Mouse (Mus musculus): ENCODE data around the gene Icam4. TPM values are rescaled to one million over a fixed set of nuclear protein-coding genes. Genes with fewer than 3 reads are reported as not detected.

Icam4 gene
- total and polyA plus RNA-seq, 3 experiments, result 193 to 268 (median 260) TPM

DNA sequence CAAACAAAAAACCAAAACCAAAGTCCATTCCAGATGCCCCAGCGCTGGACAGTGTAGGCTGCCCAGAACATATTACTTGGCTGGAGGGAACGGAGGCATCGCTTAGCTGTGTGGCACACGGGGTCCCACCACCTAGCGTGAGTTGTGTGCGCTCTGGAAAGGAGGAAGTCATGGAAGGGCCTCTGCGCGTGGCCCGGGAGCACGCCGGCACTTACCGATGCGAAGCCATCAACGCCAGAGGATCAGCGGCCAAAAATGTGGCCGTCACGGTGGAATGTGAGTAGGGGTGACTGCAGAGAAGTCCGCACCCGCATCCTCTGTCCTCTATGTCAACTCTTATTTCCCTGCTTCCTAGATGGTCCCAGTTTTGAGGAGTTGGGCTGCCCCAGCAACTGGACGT, 7.0 kb downstream of the Icam4 start:
- Histone ChIP-seq H3K79me2 (ENCODE audit: control insufficient read depth, insufficient read depth, low read length, poor library complexity) (peaks cover 9% of the 10 kb centered on the region), H3K36me3 (ENCODE audit: control insufficient read depth in 1 of 2, insufficient read depth in 2 of 2, low read length in 2 of 2) (peaks cover 0 to 19% of the 10 kb centered on the region in 2 experiments; a peak in 2 of 4 replicates), H3K9me3 (replicated peaks; ENCODE audit: insufficient read depth, low read length) (no peaks in the 10 kb centered on the region), H3K9ac (ENCODE audit: control insufficient read depth, low read depth, low read length, poor library complexity, severe bottlenecking) (no peak overlapping the region), H3K27ac (ENCODE audit: control insufficient read depth, low read depth, low read length) (no peak overlapping the region), H3K4me3 (ENCODE audit: control insufficient read depth in 1 of 2, insufficient read depth in 1 of 2, low read depth in 2 of 2, low read length in 2 of 2) (no peak overlapping the region), H3K27me3 (ENCODE audit: control insufficient read depth in 1 of 2, insufficient read depth in 2 of 2, low read length in 2 of 2) (no peaks in the 10 kb centered on the region), H3K4me1 (ENCODE audit: control insufficient read depth in 1 of 2, insufficient read depth in 2 of 2, low read length in 2 of 2) (peaks cover 13 to 34% of the 10 kb centered on the region in 2 experiments)
- TF ChIP-seq USF1 (IDR thresholded peaks at IDR 0.05; ENCODE audit: low read depth, low read length) (no peak), RAD21 (IDR thresholded peaks at IDR 0.05; ENCODE audit: low read depth, low read length) (no peak), ZMIZ1 (IDR thresholded peaks at IDR 0.05; ENCODE audit: low read depth, low read length) (no peak), MEF2A (IDR thresholded peaks at IDR 0.05; ENCODE audit: extremely low read depth, insufficient replicate concordance, low read depth, low read length, poor library complexity, severe bottlenecking) (no peak), ELF1 (IDR thresholded peaks at IDR 0.05; ENCODE audit: low read depth, low read length) (no peak), KAT2A (conservative IDR thresholded peaks at IDR 0.05; ENCODE audit: low read depth, low read length) (no peak), UBTF (IDR thresholded peaks at IDR 0.05; ENCODE audit: borderline replicate concordance, insufficient read depth, low read depth, low read length) (no peak), E2F4 (IDR thresholded peaks at IDR 0.05; ENCODE audit: borderline replicate concordance, low read depth, low read length) (no peak), POLR2A (IDR thresholded peaks at IDR 0.05; ENCODE audit: control insufficient read depth in 1 of 2, insufficient read depth in 1 of 2, low read depth in 1 of 2, low read length in 2 of 2, poor library complexity in 1 of 2) (no peak), ZC3H11A (IDR thresholded peaks at IDR 0.05; ENCODE audit: low read depth, low read length) (no peak), MAX (IDR thresholded peaks at IDR 0.05; ENCODE audit: low read length) (no peak)
- no peak for DNase-seq (ENCODE audit: low read depth, low spot score)

DNA sequence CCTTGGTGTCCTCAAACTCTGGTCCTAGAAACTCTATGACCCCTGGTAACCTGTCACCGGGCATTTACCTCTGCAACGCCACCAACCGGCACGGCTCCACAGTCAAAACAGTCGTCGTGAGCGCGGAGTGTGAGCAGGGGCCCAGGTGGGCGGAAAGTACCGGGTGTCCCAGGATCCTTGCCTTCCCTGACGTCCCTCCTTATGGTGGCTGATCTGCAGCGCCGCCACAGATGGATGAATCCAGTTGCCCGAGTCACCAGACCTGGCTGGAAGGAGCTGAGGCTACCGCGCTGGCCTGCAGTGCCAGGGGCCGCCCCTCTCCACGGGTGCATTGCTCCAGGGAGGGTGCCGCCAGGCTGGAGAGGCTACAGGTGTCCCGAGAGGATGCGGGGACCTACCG, 7.5 kb downstream of the Icam4 start:
- no peak for TF ChIP-seq ZNF384 (IDR thresholded peaks at IDR 0.05; ENCODE audit: low read depth, low read length)
- no peak for TF ChIP-seq CTCF (IDR thresholded peaks at IDR 0.05 in 2 of 3, conservative IDR thresholded peaks at IDR 0.05 in 1 of 3; ENCODE audit: control insufficient read depth in 1 of 3, insufficient read depth in 1 of 3, low read depth in 2 of 3, low read length in 3 of 3, poor library complexity in 1 of 3, severe bottlenecking in 1 of 3)
- no peak for TF ChIP-seq SMC3 (IDR thresholded peaks at IDR 0.05; ENCODE audit: low read depth, low read length)
- TF ChIP-seq MEF2A (IDR thresholded peaks at IDR 0.05; ENCODE audit: extremely low read depth, insufficient replicate concordance, low read depth, low read length, poor library complexity, severe bottlenecking), result no peak
- no peak for TF ChIP-seq ZKSCAN1 (IDR thresholded peaks at IDR 0.05; ENCODE audit: low read depth, low read length)
- TF ChIP-seq TCF12 (IDR thresholded peaks at IDR 0.05; ENCODE audit: low read depth, low read length), result no peak
- no peak for TF ChIP-seq ELF1 (IDR thresholded peaks at IDR 0.05; ENCODE audit: low read depth, low read length)
- no peak for TF ChIP-seq USF2 (IDR thresholded peaks at IDR 0.05; ENCODE audit: borderline replicate concordance in 1 of 2, insufficient read depth in 1 of 2, low read depth in 1 of 2, low read length in 2 of 2)
- TF ChIP-seq E2F4 (IDR thresholded peaks at IDR 0.05; ENCODE audit: borderline replicate concordance, low read depth, low read length), result no peak
- no peak for TF ChIP-seq MAFK (IDR thresholded peaks at IDR 0.05; ENCODE audit: borderline replicate concordance, low read depth, low read length)
- TF ChIP-seq HCFC1 (IDR thresholded peaks at IDR 0.05; ENCODE audit: low read depth, low read length), result no peak
- no peak for TF ChIP-seq POLR2AphosphoS2 (IDR thresholded peaks at IDR 0.05; ENCODE audit: low read length)
- no peak for TF ChIP-seq GATA1 (IDR thresholded peaks at IDR 0.05; ENCODE audit: low read depth, low read length)
- TF ChIP-seq BHLHE40 (IDR thresholded peaks at IDR 0.05; ENCODE audit: borderline replicate concordance, low read depth, low read length), result no peak
- no peak for TF ChIP-seq TBP (IDR thresholded peaks at IDR 0.05; ENCODE audit: low read depth, low read length)
- TF ChIP-seq EP300 (IDR thresholded peaks at IDR 0.05; ENCODE audit: low read depth in 1 of 2, low read length in 2 of 2), result no peak
- TF ChIP-seq KAT2A (conservative IDR thresholded peaks at IDR 0.05; ENCODE audit: low read depth, low read length), result no peak
- TF ChIP-seq MXI1 (IDR thresholded peaks at IDR 0.05; ENCODE audit: low read depth, low read length), result no peak
- H3K27me3 ChIP-seq (ENCODE audit: control insufficient read depth in 1 of 2, insufficient read depth in 2 of 2, low read length in 2 of 2), result no peaks in the 10 kb centered on the region
- peaks cover 9% of the 10 kb centered on the region for H3K79me2 ChIP-seq (ENCODE audit: control insufficient read depth, insufficient read depth, low read length, poor library complexity)
- DNase-seq (ENCODE audit: low read depth, low spot score), result no peak
- no peaks in the 10 kb centered on the region for H3K9me3 ChIP-seq (replicated peaks; ENCODE audit: insufficient read depth, low read length)
- no peak overlapping the region for H3K9ac ChIP-seq (ENCODE audit: control insufficient read depth, low read depth, low read length, poor library complexity, severe bottlenecking)
- no peak overlapping the region for H3K27ac ChIP-seq (ENCODE audit: control insufficient read depth, low read depth, low read length)
- no peak overlapping the region for H3K4me3 ChIP-seq (ENCODE audit: control insufficient read depth in 1 of 2, insufficient read depth in 1 of 2, low read depth in 2 of 2, low read length in 2 of 2)
- H3K4me1 ChIP-seq (ENCODE audit: control insufficient read depth in 1 of 2, insufficient read depth in 2 of 2, low read length in 2 of 2), result peaks cover 15 to 39% of the 10 kb centered on the region in 2 experiments
- H3K36me3 ChIP-seq (ENCODE audit: control insufficient read depth in 1 of 2, insufficient read depth in 2 of 2, low read length in 2 of 2), result peaks cover 0 to 24% of the 10 kb centered on the region in 2 experiments; a peak in 2 of 4 replicates
